Comparison of ENCODE assay signal across 8 mouse cellular contexts in genomic region chr11:60219609-60220008, GRCm38 (mm10). TPM values are rescaled to one million over a fixed set of nuclear protein-coding genes. Genes with fewer than 3 reads are reported as not detected.
DNase-seq lines count a peak whose midpoint lies in the region; ATAC-seq and TF ChIP-seq lines count a peak whose summit lies in the region.

No protein-coding gene starts in this region.

- peak overlapping the region; percentile 75 for H3K4me2 ChIP-seq in embryonic facial prominence, embryonic 11.5 days (ENCODE audit: low read depth, low read length)
- H3K4me2 ChIP-seq in myocyte (ENCODE audit: low read depth), result peak overlapping the region; percentile 93

- peak; percentile 63 to 76 for DNase-seq in lung, adult 18-20 months
- no peak for DNase-seq in lung, postnatal 14 days
- no peak for DNase-seq in embryonic facial prominence, embryonic 11.5 days (ENCODE audit: low spot score)
- DNase-seq in limb, embryonic 10.5 days (ENCODE audit: low spot score), result peak; percentile 34
- no peak for DNase-seq in thymus, postnatal 0 days (ENCODE audit: low spot score)
- no peak for DNase-seq in layer of hippocampus, adult 8-10 months (ENCODE audit: low spot score in 2 of 2)
- no peak for DNase-seq in testis, postnatal 10 days (ENCODE audit: low spot score)

- peaks cover 3% of the 10 kb centered on the region; the same call in 1 of the 2 replicates for H3K4me1 ChIP-seq in embryonic facial prominence, embryonic 11.5 days (ENCODE audit: control insufficient read depth, insufficient read depth, low read length)
- H3K4me1 ChIP-seq in limb, embryonic 10.5 days, result peaks cover 66% of the 10 kb centered on the region

- H3K9me3 ChIP-seq in embryonic facial prominence, embryonic 11.5 days (replicated peaks; ENCODE audit: control insufficient read depth, low read length), result no peaks in the 10 kb centered on the region
- no peaks in the 10 kb centered on the region for H3K9me3 ChIP-seq in limb, embryonic 10.5 days (replicated peaks)

- peak overlapping the region; percentile 65 for H3ac ChIP-seq in myocyte (ENCODE audit: control insufficient read depth, insufficient read length)

- no peaks in the 10 kb centered on the region for H3K27me3 ChIP-seq in embryonic facial prominence, embryonic 11.5 days (ENCODE audit: control insufficient read depth, insufficient read depth, low read length)
- H3K27me3 ChIP-seq in limb, embryonic 10.5 days (ENCODE audit: low read depth, poor library complexity, severe bottlenecking), result no peaks in the 10 kb centered on the region
- no peaks in the 10 kb centered on the region for H3K27me3 ChIP-seq in myocyte (ENCODE audit: control insufficient read depth, insufficient read depth, insufficient read length)

- TF ChIP-seq POLR2A in myocyte (IDR thresholded peaks at IDR 0.05; ENCODE audit: insufficient read length, low read depth), result no peak

- peaks cover 56% of the 10 kb centered on the region for H3K79me2 ChIP-seq in myocyte (ENCODE audit: control insufficient read depth, insufficient read depth)

- no peak for ATAC-seq in embryonic facial prominence, embryonic 11.5 days (replicated peaks; ENCODE audit: insufficient number of reproducible peaks, low FRiP score, low TSS enrichment, low read depth)

- 52% methylated on average over 8 of the region's 8 CpGs for WGBS in embryonic facial prominence, embryonic 11.5 days
- WGBS in limb, embryonic 10.5 days, result 53% methylated on average over 8 of the region's 8 CpGs

- no peaks in the 10 kb centered on the region; the same call in 1 of the 2 replicates for H3K36me3 ChIP-seq in embryonic facial prominence, embryonic 11.5 days (replicated peaks; ENCODE audit: control insufficient read depth, insufficient read depth, low read depth, low read length)
- peaks cover 22% of the 10 kb centered on the region for H3K36me3 ChIP-seq in limb, embryonic 10.5 days
- peaks cover 4% of the 10 kb centered on the region for H3K36me3 ChIP-seq in myocyte (ENCODE audit: control insufficient read depth, insufficient read depth)

- H3K27ac ChIP-seq in embryonic facial prominence, embryonic 11.5 days (replicated peaks; ENCODE audit: low read depth, low read length), result peak overlapping the region; percentile 42; the same call in 1 of the 2 replicates
- H3K27ac ChIP-seq in limb, embryonic 10.5 days, result peak overlapping the region; percentile 95

- peak overlapping the region; percentile 78 for H3K9ac ChIP-seq in embryonic facial prominence, embryonic 11.5 days (replicated peaks; ENCODE audit: low read length)

- peak overlapping the region; percentile 54 for H3K4me3 ChIP-seq in embryonic facial prominence, embryonic 11.5 days (ENCODE audit: low read depth, low read length)
- H3K4me3 ChIP-seq in limb, embryonic 10.5 days, result peak overlapping the region; percentile 85
- H3K4me3 ChIP-seq in myocyte, result peak overlapping the region; percentile 71

TF ChIP-seq in myocyte, 11 proteins besides CTCF, POLR2A, EP300 and RAD21:
- TF ChIP-seq MYOD1 (IDR thresholded peaks at IDR 0.05; ENCODE audit: control insufficient read depth in 1 of 3, insufficient read length in 2 of 3, low read depth in 2 of 3), result no peak
- TF ChIP-seq CEBPB (IDR thresholded peaks at IDR 0.05; ENCODE audit: insufficient read depth, poor library complexity, severe bottlenecking), result no peak
- no peak for TF ChIP-seq E2F4 (IDR thresholded peaks at IDR 0.05; ENCODE audit: insufficient read depth)
- no peak for TF ChIP-seq TCF3 (IDR thresholded peaks at IDR 0.05; ENCODE audit: insufficient read length, low read depth)
- TF ChIP-seq TCF12 (IDR thresholded peaks at IDR 0.05; ENCODE audit: insufficient read depth, poor library complexity, severe bottlenecking), result no peak
- no peak for TF ChIP-seq USF1 (IDR thresholded peaks at IDR 0.05; ENCODE audit: low read depth)
- no peak for TF ChIP-seq MAX (IDR thresholded peaks at IDR 0.05; ENCODE audit: low read depth)
- TF ChIP-seq SRF (IDR thresholded peaks at IDR 0.05; ENCODE audit: control insufficient read depth, insufficient read length, low read depth), result no peak
- TF ChIP-seq MYOG (IDR thresholded peaks at IDR 0.05; ENCODE audit: control insufficient read depth in 1 of 3, insufficient read depth in 1 of 3, insufficient read length in 2 of 3, low read depth in 2 of 3), result no peak
- TF ChIP-seq POLR2AphosphoS2 (IDR thresholded peaks at IDR 0.05; ENCODE audit: insufficient read length, low read depth), result no peak
- TF ChIP-seq REST (IDR thresholded peaks at IDR 0.05; ENCODE audit: insufficient read depth, insufficient read length), result no peak

RNA-seq across cellular contexts. Expression of gene Srebf1, which starts 2.8 kb away (rescaled TPM):
- polyA plus RNA-seq in embryonic facial prominence, embryonic 11.5 days (2014; fragmentation: Nextera tagmentation; extraction: Ambion mirVana), result 45.1 and 46.7 TPM in 2 replicates
- polyA plus RNA-seq in limb, embryonic 10.5 days (2016; fragmentation: Nextera tagmentation; extraction: Ambion mirVana), result 56.2 and 56.6 TPM in 2 replicates
- polyA plus RNA-seq in myocyte (2012; fragmentation: generic; extraction: Trizol), result 192 TPM
- 82.6 and 100 TPM in 2 replicates for polyA plus RNA-seq in thymus, postnatal 0 days (2015; fragmentation: Nextera tagmentation; extraction: Ambion mirVana)
- 100 to 1,000 TPM in 2 of 4 experiments, 10 to 100 TPM in 2; 84.3 to 119 (median 101) TPM for total RNA-seq in layer of hippocampus, adult 8-10 months (2022)

Comparison
In these comparisons a context has a peak if more than half of its experiments do, and no peak if none do; other contexts are left out.
1. DNase-seq: peak in lung, adult 18-20 months (2 of 2) and limb, embryonic 10.5 days (single experiment); none in lung, postnatal 14 days (single experiment), embryonic facial prominence, embryonic 11.5 days (single experiment), thymus, postnatal 0 days (single experiment), layer of hippocampus, adult 8-10 months (0 of 2) and testis, postnatal 10 days (single experiment).
2. Peak in every context shown above with its lines, with median percentiles within 50 percentile points of each other: H3K4me3 ChIP-seq.